Mouse (Mus musculus): ENCODE results near the gene Crtc2. TPM values are rescaled to one million over a fixed set of nuclear protein-coding genes. Genes with fewer than 3 reads are reported as not detected.

Gene Crtc2
- polyA plus RNA-seq, 1 experiment from 2014 or later, result 10.5 TPM

GRCm38 (mm10) chr3:90313367-90313766, 59.4 kb downstream of the Crtc2 start:
- Histone ChIP-seq H3K4me1 (replicated peaks; ENCODE audit: control insufficient read depth, insufficient read depth, low read length) (no peaks in the 10 kb centered on the region), H3K4me2 (replicated peaks) (no peak overlapping the region), H3K9ac (no peak overlapping the region), H3K9me3 (ENCODE audit: control insufficient read depth, low read length) (no peaks in the 10 kb centered on the region), H3K27me3 (ENCODE audit: control insufficient read depth, insufficient read depth, low read length) (no peaks in the 10 kb centered on the region), H3K36me3 (replicated peaks; ENCODE audit: control insufficient read depth, insufficient read depth) (no peaks in the 10 kb centered on the region), H3K27ac (no peak overlapping the region), H3K4me3 (replicated peaks; ENCODE audit: low read length) (no peak overlapping the region)
- ATAC-seq (ENCODE audit: low FRiP score) (no peak), DNase-seq (ENCODE audit: low spot score) (no peak)

Small RNA genes within 50 kb of the gene (microRNA-seq; reads per million reads assigned to microRNA genes)
- gene Mir7012, result not detected

Other genes starting within 250 kb of the Crtc2 start
- 200 and 225 TPM in 2 replicates for gene 4933434E20Rik, start 202.5 kb upstream of the Crtc2 start, polyA plus RNA-seq (2014; fragmentation: Nextera tagmentation; extraction: Ambion mirVana)
- gene Ubap2l, start 201.5 kb upstream of the Crtc2 start, polyA plus RNA-seq (2014; fragmentation: Nextera tagmentation; extraction: Ambion mirVana), result 140 and 148 TPM in 2 replicates
- gene Tpm3, start 181.5 kb upstream of the Crtc2 start, polyA plus RNA-seq (2014; fragmentation: Nextera tagmentation; extraction: Ambion mirVana), result 313 and 339 TPM in 2 replicates
- gene Nup210l, start 150.0 kb upstream of the Crtc2 start, polyA plus RNA-seq (2014; fragmentation: Nextera tagmentation; extraction: Ambion mirVana), result 0.35 and 0.51 TPM in 2 replicates
- 911 and 1,154 TPM in 2 replicates for gene Rps27, start 40.5 kb upstream of the Crtc2 start, polyA plus RNA-seq (2014; fragmentation: Nextera tagmentation; extraction: Ambion mirVana)
- gene Rab13, start 40.5 kb upstream of the Crtc2 start, polyA plus RNA-seq (2014; fragmentation: Nextera tagmentation; extraction: Ambion mirVana), result 11.9 and 13.3 TPM in 2 replicates
- gene Jtb, start 22.6 kb upstream of the Crtc2 start, polyA plus RNA-seq (2014; fragmentation: Nextera tagmentation; extraction: Ambion mirVana), result 102 and 103 TPM in 2 replicates
- 1.8 and 1.9 TPM in 2 replicates for gene Creb3l4, start 10.7 kb upstream of the Crtc2 start, polyA plus RNA-seq (2014; fragmentation: Nextera tagmentation; extraction: Ambion mirVana)
- gene Slc39a1, start 6.0 kb upstream of the Crtc2 start, polyA plus RNA-seq (2014; fragmentation: Nextera tagmentation; extraction: Ambion mirVana), result 42.9 and 48.0 TPM in 2 replicates
- 7.1 and 8.9 TPM in 2 replicates for gene Dennd4b, start 11.0 kb downstream of the Crtc2 start, polyA plus RNA-seq (2014; fragmentation: Nextera tagmentation; extraction: Ambion mirVana)
- gene Gatad2b, start 39.0 kb downstream of the Crtc2 start, polyA plus RNA-seq (2014; fragmentation: Nextera tagmentation; extraction: Ambion mirVana), result 12.3 and 14.7 TPM in 2 replicates
- gene Slc27a3, start 135.8 kb downstream of the Crtc2 start, polyA plus RNA-seq (2014; fragmentation: Nextera tagmentation; extraction: Ambion mirVana), result 24.1 and 24.8 TPM in 2 replicates
- 32.2 and 36.0 TPM in 2 replicates for gene Ints3, start 179.5 kb downstream of the Crtc2 start, polyA plus RNA-seq (2014; fragmentation: Nextera tagmentation; extraction: Ambion mirVana)
- gene Npr1, start 211.7 kb downstream of the Crtc2 start, polyA plus RNA-seq (2014; fragmentation: Nextera tagmentation; extraction: Ambion mirVana), result 2.8 and 4.0 TPM in 2 replicates
- gene Ilf2, start 222.0 kb downstream of the Crtc2 start, polyA plus RNA-seq (2014; fragmentation: Nextera tagmentation; extraction: Ambion mirVana), result 228 and 235 TPM in 2 replicates
- gene Snapin, start 236.9 kb downstream of the Crtc2 start, polyA plus RNA-seq (2014; fragmentation: Nextera tagmentation; extraction: Ambion mirVana), result 86.8 and 94.0 TPM in 2 replicates